Mouse (Mus musculus): Measurements from ENCODE around the gene Zfp947. TPM values are rescaled to one million over a fixed set of nuclear protein-coding genes. Genes with fewer than 3 reads are reported as not detected.

The Zfp947 gene
- polyA plus RNA-seq (2015; fragmentation: Nextera tagmentation; extraction: Ambion mirVana), result 0.83 and 1.0 TPM in 2 replicates

DNA sequence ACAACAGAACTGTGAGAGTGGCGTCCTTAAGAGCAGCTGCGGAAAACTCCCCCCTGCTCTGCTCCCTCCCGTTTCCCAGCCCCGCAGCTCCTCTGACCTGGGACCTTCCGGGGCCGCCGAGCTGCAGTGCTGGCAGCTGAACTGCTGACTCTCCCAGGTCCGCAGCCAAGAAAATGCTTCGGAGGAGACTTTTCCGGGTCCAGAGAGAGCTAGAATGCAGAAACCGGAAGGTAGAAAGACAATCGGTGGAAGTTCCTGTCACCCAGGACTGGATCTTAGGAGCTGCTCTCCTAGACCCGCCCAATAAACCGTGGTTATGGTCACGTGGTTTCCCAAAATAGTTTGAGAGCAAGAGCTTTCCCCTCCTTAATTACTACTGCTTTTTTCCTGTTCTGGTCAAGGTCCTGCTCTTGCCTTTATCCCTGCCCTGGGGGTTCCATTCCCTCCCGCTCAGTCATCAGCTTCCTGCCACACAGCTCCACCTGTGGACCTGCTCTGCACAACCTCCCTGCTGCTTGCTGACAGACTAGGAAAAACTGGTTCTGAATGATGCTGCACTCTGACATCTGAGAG lies at the start of gene Zfp947:
TSS of gene Zfp947 (minus strand) at position 469 of the 573 bp plus-strand sequence.

Other genes with a start within 250 kb of the Zfp947 start
- 13.8 and 14.8 TPM in 2 replicates for gene Zfp942, start 203.7 kb downstream of the Zfp947 start, polyA plus RNA-seq (2015; fragmentation: Nextera tagmentation; extraction: Ambion mirVana)
- 13.2 and 16.0 TPM in 2 replicates for gene Zfp943, start 203.6 kb downstream of the Zfp947 start, polyA plus RNA-seq (2015; fragmentation: Nextera tagmentation; extraction: Ambion mirVana)
- 2.4 and 3.0 TPM in 2 replicates for gene Zfp994, start 59.4 kb upstream of the Zfp947 start, polyA plus RNA-seq (2015; fragmentation: Nextera tagmentation; extraction: Ambion mirVana)
- 9.2 and 9.7 TPM in 2 replicates for gene CT030661.1, start 148.6 kb upstream of the Zfp947 start, polyA plus RNA-seq (2015; fragmentation: Nextera tagmentation; extraction: Ambion mirVana)
- gene Zfp944, start 195.2 kb upstream of the Zfp947 start, polyA plus RNA-seq (2015; fragmentation: Nextera tagmentation; extraction: Ambion mirVana), result 8.2 TPM in 2 replicates
- gene Zfp758, start 195.3 kb upstream of the Zfp947 start, polyA plus RNA-seq (2015; fragmentation: Nextera tagmentation; extraction: Ambion mirVana), result 8.0 and 8.4 TPM in 2 replicates